Mouse (Mus musculus): Measurements from ENCODE around the gene Zkscan16. TPM values are rescaled to one million over a fixed set of nuclear protein-coding genes. Genes with fewer than 3 reads are reported as not detected.
A peak's percentile ranks its signal among the peaks of the same experiment; 100 is the strongest.

The Zkscan16 gene
- total RNA-seq, 2 experiments from 2014 or later, result 23.2 to 31.1 TPM

DNA sequence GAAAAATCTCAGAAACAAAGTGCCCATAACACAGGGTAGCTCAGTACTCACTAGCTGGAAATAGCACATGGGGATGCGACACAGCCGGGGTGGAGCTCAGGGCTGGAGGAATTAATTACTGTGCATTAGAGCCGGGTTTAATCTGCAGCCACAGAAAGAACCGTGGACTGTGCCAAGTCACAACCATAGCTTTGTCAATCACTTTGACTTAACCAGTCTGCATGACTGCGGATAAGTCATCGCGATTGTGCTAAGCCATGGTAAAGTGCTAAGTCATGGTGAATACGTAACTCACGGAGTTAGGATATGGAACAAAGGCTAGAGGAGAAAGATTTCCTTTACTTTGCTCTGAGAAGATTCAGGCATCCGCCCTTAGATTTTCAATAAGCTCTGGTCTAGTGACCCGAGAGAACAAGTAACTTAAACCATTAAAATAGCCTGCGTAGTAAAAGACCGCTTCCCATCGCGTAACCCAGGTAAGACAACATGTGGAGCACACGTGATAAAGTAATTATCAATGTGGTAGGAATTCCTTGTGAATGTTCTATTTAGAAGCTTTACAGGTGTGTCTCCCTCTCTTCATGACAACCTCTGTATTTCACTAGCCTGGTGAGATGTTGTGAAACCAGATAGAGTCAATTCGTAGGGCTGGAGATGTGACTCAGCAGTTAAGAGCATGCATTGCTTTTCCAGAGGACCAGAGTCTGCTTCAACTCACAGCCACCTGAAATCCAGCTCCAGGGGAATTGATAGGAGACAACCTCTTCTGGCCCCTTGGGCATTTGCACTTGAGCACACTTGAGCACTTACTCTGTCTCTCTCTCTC is 47.4 kb downstream of the Zkscan16 start:
- DNase-seq (ENCODE audit: low spot score in 2 of 2), result no peak
- intact Hi-C loops (cut with DNase I), result no loop called here

DNA sequence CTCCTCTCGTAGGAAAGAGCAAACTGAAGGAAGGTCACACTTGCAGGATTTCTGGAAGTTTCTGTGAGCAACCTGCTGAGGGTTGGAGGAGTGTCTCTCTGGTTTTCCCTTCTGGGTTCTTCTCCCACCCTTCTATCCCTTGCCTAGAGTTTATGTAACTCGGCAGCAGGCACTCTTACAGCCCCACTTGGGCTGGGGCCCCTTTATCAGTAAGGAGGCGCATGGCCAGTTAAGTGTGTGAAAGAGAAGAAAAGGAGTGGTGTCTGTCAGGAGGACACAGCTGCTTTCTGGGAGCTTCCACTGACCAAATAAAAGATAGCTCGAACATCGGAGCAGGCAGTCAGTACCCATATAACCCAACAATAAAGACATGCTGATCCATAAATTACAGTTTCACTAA is 48.8 kb downstream of the Zkscan16 start:
- intact Hi-C loops (cut with DNase I), result no loop called here

DNA sequence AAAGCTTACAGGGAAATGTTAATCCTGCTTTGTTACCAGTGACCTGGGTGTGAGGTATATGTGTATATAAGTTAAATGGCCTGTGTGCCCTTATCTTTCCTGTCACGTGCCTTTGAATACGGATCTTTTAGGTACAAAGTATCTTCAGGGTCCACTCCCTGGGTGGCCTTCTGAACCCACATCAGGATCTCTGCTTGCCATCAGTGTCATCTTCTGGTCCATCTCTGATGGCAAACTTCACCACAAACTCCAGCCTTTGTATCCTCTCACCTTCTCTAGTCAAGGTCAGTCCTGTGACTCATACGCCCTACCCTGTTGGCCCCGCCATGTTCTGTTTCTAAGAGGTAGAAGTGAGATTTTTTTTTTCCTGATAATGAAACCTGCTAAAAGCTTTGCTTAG is 51.3 kb downstream of the Zkscan16 start, which contains the start of gene Dnajc25:
TSS of gene Dnajc25 (plus strand) at position 301 of the 400 bp plus-strand sequence.
- intact Hi-C loops (cut with DNase I), result no loop called here
- DNase-seq (ENCODE audit: low spot score in 2 of 2), result no peak

More for the DNA sequence above, 48.8 kb downstream of the Zkscan16 start:
- DNase-seq (ENCODE audit: low spot score in 2 of 2), result no peak

DNA sequence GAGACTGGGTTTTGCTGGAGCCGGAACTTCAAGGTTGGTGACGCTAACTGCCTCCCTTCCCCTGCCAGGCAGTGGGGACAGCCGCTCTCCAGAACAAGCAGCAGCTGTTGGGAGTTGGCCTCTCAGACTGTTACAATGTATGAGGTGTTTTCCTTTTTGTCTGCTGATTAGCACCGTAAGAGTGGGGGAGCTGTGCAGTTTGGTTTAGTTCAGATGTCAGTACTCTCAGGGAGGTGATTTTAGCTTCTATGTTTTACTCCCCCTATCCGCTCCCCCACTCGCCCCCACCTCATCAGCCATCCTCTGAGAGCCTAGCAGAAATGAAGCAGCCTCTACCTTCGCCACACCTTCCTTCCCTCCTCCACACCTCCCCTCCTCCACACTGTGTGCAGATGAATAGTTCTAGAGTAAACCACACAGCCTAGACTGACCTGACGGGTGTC is 51.8 kb downstream of the Zkscan16 start:
- intact Hi-C loops (cut with DNase I), result no loop called here
- no peak for DNase-seq (ENCODE audit: low spot score in 2 of 2)

DNA sequence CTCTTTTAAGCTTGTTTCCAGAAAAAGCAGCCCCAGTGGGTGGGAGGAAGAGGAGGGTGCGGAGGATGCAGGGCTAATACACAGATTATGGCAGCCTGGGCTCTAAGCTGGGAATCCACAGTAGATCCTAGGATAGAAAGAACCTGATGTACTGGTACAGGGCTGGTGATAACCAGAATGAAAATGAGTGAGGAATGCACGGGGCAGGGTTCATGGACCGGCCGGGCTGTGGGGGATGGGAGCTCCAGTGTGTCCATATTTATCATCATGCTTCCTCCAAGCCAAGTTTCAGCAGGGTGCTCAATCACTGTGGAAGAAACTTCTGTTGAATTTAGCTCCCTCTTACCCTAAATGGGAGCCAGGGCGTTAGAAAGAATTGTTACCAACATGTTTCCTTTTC is 53.7 kb downstream of the Zkscan16 start:
- no peak for DNase-seq (ENCODE audit: low spot score in 2 of 2)
- intact Hi-C loops (cut with DNase I), result no loop called here

DNA sequence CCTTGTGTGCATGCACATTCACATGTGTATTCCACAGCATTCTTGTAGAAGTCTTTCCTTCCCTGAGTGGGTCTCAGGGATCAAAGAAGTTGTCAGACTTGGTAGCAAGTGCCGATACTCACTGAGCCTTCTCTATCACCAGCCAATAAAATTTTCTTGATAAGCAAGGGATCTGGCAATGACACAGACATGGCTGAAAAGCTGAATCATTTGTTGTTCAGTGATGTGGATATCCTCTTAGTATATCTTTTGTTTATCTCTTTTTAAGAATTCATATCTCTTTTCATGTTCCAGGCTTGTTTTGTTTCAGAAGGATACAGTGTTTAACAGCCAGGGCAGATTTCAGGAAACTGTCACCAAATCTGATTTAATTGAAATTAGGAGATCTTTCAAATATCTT is 55.3 kb downstream of the Zkscan16 start:
- DNase-seq (ENCODE audit: low spot score in 2 of 2), result no peak
- intact Hi-C loops (cut with DNase I), result no loop called here

DNA sequence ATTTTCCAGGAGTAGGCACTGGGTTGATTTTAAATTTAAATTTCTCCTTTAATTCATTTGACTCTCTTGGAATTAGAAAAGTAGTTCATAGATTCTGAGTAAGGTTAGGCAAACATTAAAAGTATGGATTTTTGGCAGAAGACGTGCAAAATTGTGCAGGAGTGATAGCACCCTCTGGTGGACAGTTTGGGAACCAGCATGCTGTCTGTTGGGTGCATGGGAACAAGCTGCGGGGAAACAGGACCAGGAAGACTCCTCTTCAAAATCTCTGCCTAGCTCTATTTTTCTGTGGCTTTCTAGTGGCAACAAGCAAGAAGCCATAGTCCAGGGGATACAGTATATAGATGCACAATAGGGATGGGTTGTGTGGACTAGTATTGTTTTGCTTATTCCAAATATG is 56.3 kb downstream of the Zkscan16 start:
- intact Hi-C loops (cut with DNase I), result loop anchor here (2.0 to 5.0 kb wide), 2 partner anchors 15 to 38 kb away; partner anchors contain the start of gene Gng10
- peak; percentile 85 to 86 for DNase-seq (ENCODE audit: low spot score in 2 of 2)

DNA sequence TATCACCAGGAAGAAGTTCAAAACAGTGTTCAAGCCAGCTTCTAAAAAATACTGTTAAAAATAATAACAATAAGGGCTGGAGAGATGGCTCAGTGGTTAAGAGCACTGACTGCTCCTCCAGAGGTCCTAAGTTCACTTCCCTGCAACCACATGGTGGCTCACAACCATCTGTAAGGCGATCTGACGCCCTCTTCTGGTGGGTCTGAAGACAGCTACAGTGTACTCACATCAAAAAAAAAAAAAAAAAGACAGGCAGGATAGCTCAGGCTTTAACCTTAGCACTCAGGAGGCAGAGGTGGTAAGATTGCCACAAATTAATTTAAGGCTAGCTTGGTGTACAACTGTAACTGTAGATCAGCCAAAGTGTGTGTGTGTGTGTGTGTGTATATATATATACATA is 57.2 kb downstream of the Zkscan16 start:
- intact Hi-C loops (cut with DNase I), result loop anchor here (2.0 to 5.0 kb wide), 2 partner anchors 16 to 37 kb away; partner anchors contain the start of gene Gng10
- DNase-seq (ENCODE audit: low spot score in 2 of 2), result no peak

DNA sequence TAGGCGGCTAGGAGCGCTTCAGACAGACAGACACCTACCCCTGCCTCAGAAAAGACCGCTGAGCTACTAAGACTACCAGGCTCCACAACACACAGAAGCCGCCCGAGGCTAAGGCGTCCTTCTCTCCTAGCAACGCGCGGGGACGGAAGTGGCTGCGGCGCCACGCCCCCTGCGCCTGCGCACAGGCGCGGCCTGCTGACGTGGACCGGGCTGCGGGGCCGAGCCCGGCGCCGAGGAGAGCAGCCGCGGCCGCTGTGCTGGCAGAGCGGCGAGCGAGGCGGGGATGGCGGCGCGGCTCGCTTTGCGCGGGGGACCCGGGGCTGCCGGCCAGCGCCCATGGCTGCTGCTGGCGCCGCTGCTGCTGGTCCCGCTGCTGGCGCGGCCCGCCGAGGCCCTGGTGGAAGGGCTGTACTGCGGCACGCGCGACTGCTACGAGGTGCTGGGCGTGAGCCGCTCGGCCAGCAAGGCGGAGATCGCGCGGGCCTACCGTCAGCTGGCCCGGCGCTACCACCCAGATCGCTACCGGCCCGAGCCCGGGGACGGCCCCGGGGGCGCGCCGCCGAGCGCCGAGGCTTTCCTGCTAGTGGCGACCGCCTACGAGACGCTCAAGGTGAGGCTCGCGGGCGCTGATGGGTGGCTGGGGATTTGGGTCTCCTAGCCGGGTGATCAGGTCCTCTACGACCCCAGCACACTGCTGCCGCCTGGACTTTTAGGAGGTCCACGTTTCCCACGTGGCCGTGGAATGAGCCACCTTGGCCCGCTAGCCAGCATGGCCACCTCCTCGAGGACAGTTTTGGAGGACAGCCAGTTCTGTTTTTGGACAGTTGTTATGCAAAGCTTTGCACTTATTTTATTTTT is 59.7 kb downstream of the Zkscan16 start, which contains the start of gene Gm20503:
TSS of gene Gm20503 (plus strand) at position 263 of the 858 bp plus-strand sequence.
- DNase-seq (ENCODE audit: low spot score in 2 of 2), result peak; percentile 89 to 92
- intact Hi-C loops (cut with DNase I), result loop anchor here (5.0 kb wide), 1 partner anchor 34 kb away; the partner anchor contains the start of gene Gng10

DNA sequence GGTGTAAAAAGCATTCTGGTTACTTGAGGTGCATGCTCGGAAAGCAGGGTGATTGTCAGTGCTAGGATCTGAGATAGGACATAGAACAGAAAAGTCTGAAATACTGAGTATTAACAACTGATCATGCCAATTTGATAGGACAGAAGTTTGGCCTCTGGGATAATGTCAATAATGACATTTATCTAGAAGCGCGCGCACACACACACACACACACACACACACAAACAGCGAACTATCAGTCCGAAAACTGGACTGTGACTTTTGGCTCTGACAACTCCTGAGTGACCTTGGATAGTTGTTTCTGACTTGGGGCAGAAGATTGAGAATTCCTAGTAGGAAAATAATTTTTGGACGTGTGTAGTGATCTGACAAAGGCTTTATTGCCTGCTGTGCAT is 60.4 kb downstream of the Zkscan16 start:
- DNase-seq (ENCODE audit: low spot score in 2 of 2), result no peak
- intact Hi-C loops (cut with DNase I), result loop anchor here (5.0 kb wide), 1 partner anchor 33 kb away; the partner anchor contains the start of gene Gng10

DNA sequence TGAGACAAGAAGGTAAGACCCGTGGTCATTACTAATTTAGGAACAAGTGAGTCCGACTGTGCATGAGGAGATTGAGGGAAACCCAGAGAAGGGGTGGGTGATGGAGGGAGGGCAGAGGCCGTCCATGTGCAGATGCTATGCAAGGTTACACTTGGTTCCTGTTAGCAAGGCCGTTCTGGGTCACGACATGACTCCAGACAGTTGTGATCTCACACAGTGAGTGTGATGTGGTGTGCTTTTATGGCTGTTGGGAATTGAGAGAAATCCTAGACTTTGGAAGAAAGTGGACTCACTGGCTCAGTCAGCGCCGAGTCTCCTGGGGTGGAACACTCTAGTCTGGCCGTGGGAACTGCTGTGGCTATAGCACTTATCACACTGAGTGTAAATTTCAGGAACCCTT is 62.8 kb downstream of the Zkscan16 start:
- DNase-seq (ENCODE audit: low spot score in 2 of 2), result no peak
- intact Hi-C loops (cut with DNase I), result no loop called here

DNA sequence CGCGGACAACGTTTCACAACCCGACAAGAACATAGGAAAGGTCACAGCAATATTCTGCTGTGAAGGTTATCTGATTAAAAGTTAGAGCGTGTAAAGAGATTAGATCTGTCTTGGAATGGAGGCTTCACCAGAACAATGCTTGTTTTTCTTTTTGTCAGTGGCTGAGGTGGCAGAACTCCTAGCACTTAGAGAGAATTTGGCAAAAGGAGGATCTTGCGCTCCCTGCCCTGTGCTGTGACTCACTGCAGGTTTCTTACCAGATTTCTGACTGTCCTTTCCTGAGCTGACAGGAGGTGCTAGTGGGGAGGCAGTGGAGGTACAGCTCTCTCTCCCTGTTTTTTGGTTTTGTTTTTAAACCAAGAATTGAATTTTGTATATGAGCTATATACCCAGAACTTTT is 63.6 kb downstream of the Zkscan16 start:
- DNase-seq (ENCODE audit: low spot score in 2 of 2), result no peak
- intact Hi-C loops (cut with DNase I), result no loop called here

Other genes with a start within 250 kb of the Zkscan16 start
- under 1 TPM; 0.13 to 0.26 TPM for gene Olfr267, start 155.9 kb upstream of the Zkscan16 start, total RNA-seq (2021)
- 100 to 1,000 TPM; 134 to 145 TPM for gene Ecpas, start 30.9 kb upstream of the Zkscan16 start, total RNA-seq (2021)
- gene Ptgr1, start 43.5 kb downstream of the Zkscan16 start, total RNA-seq (2021), result 1 to 10 TPM; 1.6 to 2.4 TPM
- gene Dnajc25, start 51.4 kb downstream of the Zkscan16 start, total RNA-seq (2021), result 1 to 10 TPM; 6.5 to 7.7 TPM
- 1 to 10 TPM in 1 of 2 experiments, under 1 TPM in 1; 0.70 to 3.1 TPM for gene Gm20503, start 59.6 kb downstream of the Zkscan16 start, total RNA-seq (2021)
- gene Gng10, start 91.5 kb downstream of the Zkscan16 start, total RNA-seq (2021), result 10 to 100 TPM; 84.9 to 96.0 TPM
- gene AI481877, start 195.4 kb downstream of the Zkscan16 start, total RNA-seq (2021), result not detected
- 10 to 100 TPM; 92.8 to 93.8 TPM for gene Ugcg, start 245.6 kb downstream of the Zkscan16 start, total RNA-seq (2021)

All from left cerebral cortex, postnatal 14 days (tissue).